Mouse (Mus musculus) heart, embryonic 16.5 days (tissue): ENCODE measurements around the gene Tenm3. TPM values are rescaled to one million over a fixed set of nuclear protein-coding genes. Genes with fewer than 3 reads are reported as not detected.

Experiments
- ATAC-seq: fragments of 200-750 bp; cut with Nextera tagmentation; replicated peaks from 2 replicates; pipeline ENCODE4 v1.8.0; 2017; ENCODE audit warnings: moderate number of reproducible peaks; ENCODE audit not compliant: insufficient read depth, low FRiP score; ENCODE audit errors: extremely low read depth
- H3K27ac ChIP-seq: fragments of 300-500 bp; sonication (generic); 2 replicates; pipeline ENCODE4 v1.5.1; 2014; ENCODE audit warnings: mild to moderate bottlenecking, low read length, control low read depth, moderate library complexity
- H3K27me3 ChIP-seq: fragments of 300-500 bp; sonication (generic); 2 replicates; pipeline ENCODE4 v1.6.1; 2014; ENCODE audit warnings: low read length, mixed read lengths; ENCODE audit not compliant: control insufficient read depth, insufficient read depth
- H3K36me3 ChIP-seq: fragments of 300-500 bp; sonication (generic); 2 replicates; pipeline ENCODE4 v1.6.1; 2014; ENCODE audit not compliant: control insufficient read depth, insufficient read depth
- H3K4me1 ChIP-seq: fragments of 300-500 bp; sonication (generic); 2 replicates; pipeline ENCODE4 v1.6.1; 2014; ENCODE audit warnings: low read length, mixed read lengths; ENCODE audit not compliant: control insufficient read depth, insufficient read depth
- H3K4me2 ChIP-seq: fragments of 300-500 bp; sonication (generic); 2 replicates; pipeline ENCODE4 v1.6.1; 2014; ENCODE audit warnings: low read depth, mild to moderate bottlenecking, control low read depth, low read length
- H3K4me3 ChIP-seq: fragments of 300-500 bp; sonication (generic); 2 replicates; pipeline ENCODE4 v1.5.1; 2014; ENCODE audit warnings: mild to moderate bottlenecking, control low read depth, low read length
- H3K9ac ChIP-seq: fragments of 300-500 bp; sonication (generic); 2 replicates; pipeline ENCODE4 v1.6.1; 2014; ENCODE audit warnings: low read length, control low read depth
- H3K9me3 ChIP-seq: fragments of 300-500 bp; sonication (generic); replicated peaks from 2 replicates; pipeline ENCODE4 v1.6.1; 2016; ENCODE audit warnings: low read length; ENCODE audit not compliant: control insufficient read depth
- whole genome bisulfite sequencing: fragments of 180-500 bp; shearing (Covaris S2); extraction: QIAGEN DNeasy Blood & Tissue Kit; methylation state at CpG from one replicate; pipeline ENCODE4 v1.1.7; 2014; 5-methylcytosine and 5-hydroxymethylcytosine counted together
- polyA plus RNA-seq: library from polyadenylated mRNA; unstranded; fragments of >200 nt; fragmentation: Nextera tagmentation; extraction: Ambion mirVana; gene quantifications from 2 replicates; pipeline ENCODE4 v1.2.1, GENCODE M21; 2015

Tenm3 gene
- polyA plus RNA-seq, 1 experiment from 2014 or later = 4.5 TPM

GRCm38 (mm10) chr8:48579732-48580131 lies 264.0 kb downstream of the Tenm3 start:
- Histone ChIP-seq H3K9ac (no peak overlapping the region), H3K4me2 (no peak overlapping the region), H3K4me3 (no peak overlapping the region), H3K9me3 (no peaks in the 10 kb centered on the region), H3K4me1 (no peaks in the 10 kb centered on the region), H3K27ac (no peak overlapping the region), H3K27me3 (no peaks in the 10 kb centered on the region), H3K36me3 (no peaks in the 10 kb centered on the region)
- 54% methylated on average over 6 of the region's 6 CpGs for WGBS
- no peak for ATAC-seq

DNA sequence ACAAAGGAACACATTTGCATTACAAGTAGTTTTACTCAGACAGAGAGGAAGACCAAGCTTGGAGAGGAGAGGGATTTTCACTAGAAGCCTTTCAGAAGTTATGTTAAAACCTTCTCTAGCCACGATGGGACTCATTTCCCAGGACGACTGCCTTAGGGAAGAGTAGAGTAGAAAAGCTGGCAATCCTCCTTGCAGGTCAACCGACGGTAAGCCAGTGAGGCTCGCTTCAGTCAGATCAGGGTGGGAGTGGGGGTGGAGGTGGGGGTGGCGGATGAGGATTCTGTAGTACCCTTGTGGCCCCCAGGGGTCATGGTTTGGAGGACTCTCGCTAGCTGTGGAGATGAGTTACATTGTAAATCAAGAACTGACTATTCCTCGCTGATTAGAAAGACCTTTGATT lies 264.6 kb downstream of the Tenm3 start:
- Histone ChIP-seq H3K4me3 (no peak overlapping the region), H3K9me3 (no peaks in the 10 kb centered on the region), H3K36me3 (no peaks in the 10 kb centered on the region), H3K27ac (no peak overlapping the region), H3K4me1 (no peaks in the 10 kb centered on the region), H3K27me3 (no peaks in the 10 kb centered on the region), H3K4me2 (no peak overlapping the region), H3K9ac (no peak overlapping the region)
- ATAC-seq = no peak
- WGBS = 28% methylated on average over 8 of the region's 8 CpGs

GRCm38 (mm10) chr8:48572941-48573340 lies 270.8 kb downstream of the Tenm3 start:
- 55% methylated on average over 1 of the region's 1 CpGs for WGBS
- H3K36me3 ChIP-seq = no peaks in the 10 kb centered on the region
- no peaks in the 10 kb centered on the region for H3K27me3 ChIP-seq
- no peak overlapping the region for H3K4me3 ChIP-seq
- no peak overlapping the region for H3K4me2 ChIP-seq
- no peaks in the 10 kb centered on the region for H3K4me1 ChIP-seq
- no peak for ATAC-seq
- H3K27ac ChIP-seq = no peak overlapping the region
- no peak overlapping the region for H3K9ac ChIP-seq
- H3K9me3 ChIP-seq = no peaks in the 10 kb centered on the region

GRCm38 (mm10) chr8:48572345-48572744 lies 271.4 kb downstream of the Tenm3 start:
- H3K27me3 ChIP-seq = no peaks in the 10 kb centered on the region
- 94% methylated on average over 2 of the region's 2 CpGs for WGBS

GRCm38 (mm10) chr8:48568608-48569007 lies 275.1 kb downstream of the Tenm3 start:
- no peaks in the 10 kb centered on the region for H3K4me1 ChIP-seq
- no peak overlapping the region for H3K27ac ChIP-seq
- H3K9ac ChIP-seq = no peak overlapping the region
- WGBS = 48% methylated on average over 4 of the region's 4 CpGs
- no peaks in the 10 kb centered on the region for H3K9me3 ChIP-seq
- H3K4me2 ChIP-seq = no peak overlapping the region
- no peak for ATAC-seq
- no peak overlapping the region for H3K4me3 ChIP-seq
- H3K27me3 ChIP-seq = no peaks in the 10 kb centered on the region
- no peaks in the 10 kb centered on the region for H3K36me3 ChIP-seq

More at GRCm38 (mm10) chr8:48572345-48572744, 271.4 kb downstream of the Tenm3 start:
- Histone ChIP-seq H3K9me3 (no peaks in the 10 kb centered on the region), H3K27ac (no peak overlapping the region), H3K36me3 (no peaks in the 10 kb centered on the region), H3K4me3 (no peak overlapping the region), H3K4me1 (no peaks in the 10 kb centered on the region), H3K4me2 (no peak overlapping the region), H3K9ac (no peak overlapping the region)
- no peak for ATAC-seq

GRCm38 (mm10) chr8:48567929-48568607 lies 275.7 kb downstream of the Tenm3 start:
- Histone ChIP-seq H3K4me3 (no peak overlapping the region), H3K9me3 (no peaks in the 10 kb centered on the region), H3K36me3 (no peaks in the 10 kb centered on the region), H3K9ac (no peak overlapping the region), H3K27me3 (no peaks in the 10 kb centered on the region), H3K4me2 (no peak overlapping the region), H3K4me1 (no peaks in the 10 kb centered on the region), H3K27ac (no peak overlapping the region)
- WGBS = 62% methylated on average over 10 of the region's 10 CpGs
- ATAC-seq = no peak

GRCm38 (mm10) chr8:48560227-48560626 lies 283.5 kb downstream of the Tenm3 start:
- Histone ChIP-seq H3K36me3 (no peaks in the 10 kb centered on the region), H3K4me3 (no peak overlapping the region), H3K27me3 (peaks cover 6% of the 10 kb centered on the region), H3K4me1 (peaks cover 2% of the 10 kb centered on the region; the same call in 1 of the 2 replicates), H3K9ac (no peak overlapping the region), H3K27ac (no peak overlapping the region), H3K4me2 (no peak overlapping the region), H3K9me3 (no peaks in the 10 kb centered on the region)
- ATAC-seq = no peak
- 75% methylated on average over 9 of the region's 9 CpGs for WGBS

DNA sequence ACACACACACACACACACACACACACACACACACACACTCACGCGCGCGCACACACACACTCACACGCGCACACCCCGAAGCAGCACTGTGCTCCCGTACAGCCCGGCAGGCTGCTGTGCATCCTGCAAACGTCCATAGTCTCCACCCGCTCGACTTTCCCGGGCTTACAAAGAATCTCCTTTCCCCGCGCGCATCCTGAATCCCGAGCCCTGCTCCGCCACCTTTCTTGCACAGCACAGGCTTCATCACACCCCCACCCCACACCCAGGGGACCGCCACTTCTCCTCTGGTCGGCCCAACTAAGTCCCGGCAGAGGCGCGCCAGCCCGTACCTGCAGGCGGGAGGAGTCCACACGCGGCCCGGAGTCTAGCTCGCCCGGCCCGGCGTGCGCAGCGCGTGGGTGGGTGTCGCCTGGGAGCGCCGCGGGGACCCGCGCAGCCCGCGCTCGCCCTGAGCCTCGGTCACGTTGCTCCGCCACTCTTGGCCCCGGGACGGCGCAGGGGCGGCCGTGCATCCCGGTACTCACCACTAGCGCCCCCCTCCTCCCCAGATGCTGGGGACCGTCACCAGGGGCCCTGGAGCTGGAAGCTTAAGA lies 288.1 kb downstream of the Tenm3 start:
- WGBS = 0% methylated on average over 55 of the region's 55 CpGs
- peak; percentile 70 for ATAC-seq
- no peaks in the 10 kb centered on the region for H3K9me3 ChIP-seq

DNA sequence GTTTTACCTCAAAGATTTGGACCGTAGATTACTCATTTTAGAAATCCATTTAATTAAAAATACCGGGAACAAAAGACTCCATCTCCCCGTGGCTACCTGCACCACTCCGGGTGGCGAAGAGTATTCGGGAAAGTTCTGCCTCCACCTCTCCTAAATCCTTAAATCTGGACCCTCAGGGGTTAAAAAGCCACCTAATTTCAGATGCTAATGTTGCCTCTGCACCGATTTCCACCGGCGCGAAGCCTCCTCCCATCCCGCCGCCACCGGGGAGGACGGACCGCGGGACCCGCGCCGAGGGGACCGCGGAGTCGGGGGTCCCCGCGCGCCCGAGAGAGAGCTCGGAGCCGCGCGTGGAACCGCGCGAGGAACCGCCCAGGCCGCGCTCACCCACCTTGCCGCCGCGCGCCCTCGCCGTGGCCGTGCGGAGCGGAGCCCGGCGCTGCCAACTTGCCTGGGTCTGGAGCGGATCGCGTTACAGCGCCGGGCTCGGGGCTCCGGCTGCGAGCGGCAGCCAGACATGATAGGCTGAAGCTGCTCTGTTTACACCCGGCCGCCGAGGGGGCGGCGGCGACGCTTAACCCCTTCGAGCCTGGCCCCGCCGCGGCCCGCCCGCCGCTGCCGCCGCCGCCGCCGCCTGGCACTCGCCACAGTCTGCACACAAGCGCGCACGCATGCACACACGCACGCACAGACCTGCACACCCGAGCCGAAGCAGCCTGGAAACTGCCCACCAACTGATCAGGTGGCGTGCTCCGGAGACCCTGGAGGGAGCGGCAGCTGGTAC lies 288.8 kb downstream of the Tenm3 start:
- under 1% methylated on average over 78 of the region's 86 CpGs for WGBS
- peak overlapping the region; percentile 90 for H3K4me2 ChIP-seq
- H3K36me3 ChIP-seq = no peaks in the 10 kb centered on the region
- H3K4me3 ChIP-seq = peak overlapping the region; percentile 68
- H3K27me3 ChIP-seq = peaks cover 6% of the 10 kb centered on the region
- H3K9me3 ChIP-seq = no peaks in the 10 kb centered on the region
- peak overlapping the region; percentile 79 for H3K27ac ChIP-seq
- H3K4me1 ChIP-seq = peaks cover 2% of the 10 kb centered on the region; the same call in 1 of the 2 replicates
- peak; percentile 98 for ATAC-seq
- peak overlapping the region; percentile 83 for H3K9ac ChIP-seq

More for the DNA sequence above, 288.1 kb downstream of the Tenm3 start:
- H3K36me3 ChIP-seq = no peaks in the 10 kb centered on the region
- peak overlapping the region; percentile 36 for H3K27ac ChIP-seq
- peak overlapping the region; percentile 83 for H3K9ac ChIP-seq
- H3K4me3 ChIP-seq = peak overlapping the region; percentile 68
- peaks cover 6% of the 10 kb centered on the region for H3K27me3 ChIP-seq
- H3K4me1 ChIP-seq = peaks cover 2% of the 10 kb centered on the region; the same call in 1 of the 2 replicates
- peak overlapping the region; percentile 90 for H3K4me2 ChIP-seq
